Mouse (Mus musculus) spleen, adult 12 weeks (tissue): ENCODE data around the gene Efemp1.

Source experiments
- DNase-seq: peaks from one replicate; pipeline ENCODE4 v3.0.0; 2022; ENCODE audit warnings: low spot score

Efemp1 gene

GRCm38 (mm10) chr11:28939651-28940050, 86.6 kb downstream of the Efemp1 start:
- DNase-seq, result no peak

GRCm38 (mm10) chr11:28951586-28952210, 98.7 kb downstream of the Efemp1 start:
- no peak for DNase-seq

- DNase-seq, result no peak
These were observed 101.8 kb downstream of the Efemp1 start for GRCm38 (mm10) chr11:28954673-28955304.

- no peak for DNase-seq
These were observed 102.3 kb downstream of the Efemp1 start for GRCm38 (mm10) chr11:28955305-28955701.

GRCm38 (mm10) chr11:28961381-28961780, 108.4 kb downstream of the Efemp1 start:
- DNase-seq, result no peak
